Mouse (Mus musculus): ENCODE data around the gene Cdkl5. TPM values are rescaled to one million over a fixed set of nuclear protein-coding genes. Genes with fewer than 3 reads are reported as not detected.

Gene Cdkl5
- 10 to 100 TPM in 1 of 2 experiments, 1 to 10 TPM in 1; 7.5 to 20.3 TPM for total RNA-seq (2021)
- long read RNA-seq, experiment 1: 0 reads
- long read RNA-seq, experiment 2, partial matches to known transcripts: 0 of 2 reads
- long read RNA-seq, experiment 2, other reads (novel, unspliced or antisense): 1 of 2 reads

DNA sequence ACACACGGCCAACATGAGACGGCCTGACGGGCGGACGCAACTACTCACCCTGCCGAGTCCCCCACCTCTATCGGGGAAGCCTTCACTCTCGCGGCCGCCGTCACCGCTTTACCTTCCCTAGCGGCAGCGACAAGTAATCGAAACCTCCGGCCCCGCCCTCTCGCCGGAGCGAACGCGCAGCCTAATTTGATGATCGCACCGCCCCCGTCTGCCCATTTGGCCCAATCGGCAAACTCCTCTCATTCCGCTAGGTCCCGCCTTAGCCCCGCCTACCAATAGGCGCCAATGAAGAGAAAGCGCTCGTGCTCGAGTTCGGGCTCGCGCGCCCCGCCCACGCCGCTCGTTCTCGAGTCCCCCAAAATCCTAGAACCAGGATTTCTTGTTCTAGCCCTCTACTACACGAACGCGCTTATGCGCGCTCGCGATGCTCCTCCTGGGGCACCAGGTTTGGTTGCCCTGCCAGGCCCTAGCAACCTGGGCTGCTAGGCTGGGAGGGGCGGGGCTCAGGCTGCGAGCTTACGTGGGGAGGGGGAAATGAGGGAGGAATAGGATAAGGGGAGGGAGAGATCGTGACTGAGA lies at the start of gene Cdkl5:
Gene Cdkl5 (minus strand): TSS at position 162 of the 579 bp plus-strand sequence.
- peak; percentile 85 to 87 for DNase-seq (ENCODE audit: low spot score in 2 of 2)

DNA sequence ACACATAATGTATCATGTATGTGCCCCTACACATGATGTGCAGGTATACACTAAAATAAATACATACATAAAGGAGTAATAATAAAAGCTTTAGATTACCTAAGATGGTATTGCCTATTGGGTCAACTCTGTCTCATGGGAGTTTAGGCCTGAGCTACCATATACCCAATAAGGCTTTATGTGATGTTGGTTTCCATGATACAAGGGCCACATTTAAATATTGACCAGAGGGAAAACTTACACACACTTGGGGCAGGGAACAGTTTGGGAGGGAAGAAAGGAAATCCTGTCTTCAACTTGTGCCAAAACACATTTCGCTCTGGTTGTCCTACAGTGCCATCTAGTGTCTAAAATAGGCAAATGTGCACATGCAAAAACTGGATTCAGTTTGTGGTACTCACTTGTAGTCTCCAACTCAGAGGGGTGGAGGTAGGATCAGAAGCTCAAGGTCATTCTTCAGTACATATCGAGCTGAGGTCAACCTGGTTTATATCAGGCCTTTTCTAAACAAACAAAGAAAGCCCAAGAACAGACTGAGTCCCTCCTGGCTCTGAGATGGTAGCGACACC lies 38.8 kb upstream of the Cdkl5 start:
- peak; percentile 19 to 21 for DNase-seq (ENCODE audit: low spot score in 2 of 2)

DNA sequence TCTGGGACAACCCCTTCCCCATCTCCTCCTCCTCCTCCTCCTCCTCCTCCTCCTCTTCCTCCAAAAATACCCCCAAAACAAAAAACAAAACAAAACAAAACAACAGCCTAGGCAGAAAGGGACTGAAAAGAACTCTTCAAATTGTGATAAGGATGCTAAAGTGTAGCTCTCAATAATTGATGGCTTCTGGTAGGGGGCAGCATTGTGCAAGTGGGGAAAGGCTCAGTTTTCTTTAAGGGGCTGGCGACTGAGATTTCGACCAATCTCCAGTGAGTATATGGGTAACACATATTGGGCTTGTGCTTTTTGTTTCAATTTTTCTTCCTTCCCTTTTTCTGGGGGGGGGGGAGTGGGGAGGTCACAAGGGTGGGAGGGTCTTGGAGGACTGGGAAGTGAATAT lies 37.9 kb upstream of the Cdkl5 start:
- no peak for DNase-seq (ENCODE audit: low spot score in 2 of 2)

DNA sequence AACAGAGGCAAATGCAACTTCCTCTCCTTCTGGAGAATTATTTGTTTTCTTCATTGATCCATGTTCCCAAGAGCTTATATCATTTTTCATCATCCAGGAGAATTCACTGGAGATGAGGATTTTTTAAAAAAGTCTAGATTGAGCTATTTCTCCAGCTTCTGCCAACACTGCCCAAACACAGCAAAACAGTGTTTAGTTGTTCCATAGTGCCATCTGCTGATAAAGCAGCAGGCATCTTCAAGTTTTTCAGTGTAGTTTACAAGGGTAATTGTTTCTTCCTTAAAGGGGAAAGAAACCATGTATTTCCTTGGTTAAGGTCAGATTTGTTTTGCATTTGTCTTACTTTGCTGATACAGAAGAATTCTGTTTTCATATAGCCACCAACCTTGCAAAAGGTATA lies 35.7 kb upstream of the Cdkl5 start:
- no peak for DNase-seq (ENCODE audit: low spot score in 2 of 2)

DNA sequence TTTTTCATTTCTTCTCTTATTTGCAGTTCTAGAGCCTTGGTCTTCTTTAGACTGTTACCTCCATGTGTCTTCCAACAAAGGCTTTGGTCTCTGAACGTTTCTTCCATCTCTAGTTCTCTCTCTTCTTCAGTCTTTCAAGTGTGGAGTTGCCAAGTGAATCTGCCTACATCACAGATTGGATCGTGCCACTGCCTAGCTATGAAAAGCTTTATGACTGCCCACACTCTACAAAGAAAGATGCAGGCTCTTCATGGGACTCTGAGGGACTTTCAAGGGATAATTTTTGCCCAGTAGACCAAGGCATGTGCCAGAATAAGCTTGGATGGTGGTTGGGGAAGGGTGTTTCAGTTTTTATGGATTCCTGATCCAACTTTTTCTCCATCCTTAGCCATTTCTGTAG lies 30.0 kb upstream of the Cdkl5 start:
- no peak for DNase-seq (ENCODE audit: low spot score in 2 of 2)

DNA sequence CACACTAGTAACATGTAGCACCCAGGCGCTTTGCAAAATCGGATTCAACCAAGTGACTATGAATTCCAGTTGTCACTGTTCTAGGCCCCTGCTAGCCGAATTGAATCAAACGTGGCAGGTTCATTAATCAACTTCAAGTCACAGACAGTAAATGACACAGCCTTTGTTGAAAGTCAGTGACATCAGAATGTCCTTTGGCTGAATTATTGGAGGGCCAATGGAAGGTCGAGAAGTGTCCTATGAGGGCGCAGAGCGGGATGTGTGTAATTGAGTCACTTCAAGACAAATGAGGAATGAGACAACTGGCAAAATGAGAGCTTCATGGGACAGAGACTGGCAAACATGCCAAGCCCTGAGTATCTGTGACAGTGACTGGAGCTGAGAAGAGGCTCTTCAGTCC lies 27.0 kb upstream of the Cdkl5 start:
- no peak for DNase-seq (ENCODE audit: low spot score in 2 of 2)

DNA sequence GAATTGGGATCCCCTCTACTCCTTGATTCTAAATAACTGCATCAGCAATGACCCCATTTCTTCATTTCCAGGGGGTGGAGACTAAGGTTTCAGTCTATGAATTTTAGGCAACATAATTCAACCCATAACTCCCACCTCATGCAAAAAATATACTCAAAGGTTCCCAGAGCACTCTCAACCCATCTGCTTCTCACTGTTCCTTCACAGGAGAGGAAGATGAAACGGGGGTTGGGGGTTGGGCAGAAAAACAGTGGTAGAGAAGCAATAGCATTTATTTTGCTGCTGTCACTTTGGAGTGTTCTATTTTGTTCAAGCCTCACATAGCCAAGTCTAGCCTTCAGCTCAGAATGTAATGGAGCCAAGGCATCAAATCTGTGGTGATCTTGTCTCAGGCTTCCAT lies 23.7 kb upstream of the Cdkl5 start:
- no peak for DNase-seq (ENCODE audit: low spot score in 2 of 2)

DNA sequence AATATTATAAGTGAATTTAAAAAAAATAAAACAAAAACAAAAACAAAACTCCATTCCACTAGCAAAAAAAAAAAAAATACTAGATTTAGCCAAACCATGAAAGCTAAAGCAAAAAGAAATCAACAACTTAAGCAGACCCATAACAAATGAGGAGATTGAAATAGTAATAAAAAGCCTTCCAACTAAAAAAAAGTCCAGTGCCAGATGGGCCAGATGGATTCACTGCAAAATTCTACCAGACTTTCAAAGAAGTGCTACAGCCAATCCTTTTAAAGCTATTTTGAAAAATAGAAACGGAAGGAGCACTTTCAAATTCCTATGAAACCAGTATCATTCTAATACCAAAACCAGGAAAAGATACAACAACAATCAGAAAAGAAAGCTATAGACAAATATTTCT lies 11.8 kb upstream of the Cdkl5 start:
- no peak for DNase-seq (ENCODE audit: low spot score in 2 of 2)

DNA sequence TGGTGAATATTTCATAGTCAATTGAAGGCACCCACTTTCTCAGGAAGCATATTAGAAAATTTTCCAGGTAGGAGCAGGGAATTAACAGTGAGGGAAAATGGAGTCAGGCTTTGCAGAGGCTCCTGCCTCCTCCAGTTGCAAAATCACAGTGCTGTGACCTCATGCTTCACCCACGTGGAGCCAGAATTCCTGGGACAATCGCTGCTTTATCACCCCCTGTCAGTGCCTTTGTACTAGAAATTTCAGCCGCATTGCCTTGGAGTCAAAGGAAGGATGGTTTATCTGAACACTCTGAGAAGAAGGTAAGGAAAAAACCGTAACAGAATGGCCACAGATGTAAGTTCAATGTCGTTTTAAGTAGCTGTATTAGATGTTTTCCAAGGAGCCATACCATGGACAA lies 1.5 kb upstream of the Cdkl5 start:
- peak in 1 of 2 experiments; percentile 10 for DNase-seq (ENCODE audit: low spot score in 2 of 2)

DNA sequence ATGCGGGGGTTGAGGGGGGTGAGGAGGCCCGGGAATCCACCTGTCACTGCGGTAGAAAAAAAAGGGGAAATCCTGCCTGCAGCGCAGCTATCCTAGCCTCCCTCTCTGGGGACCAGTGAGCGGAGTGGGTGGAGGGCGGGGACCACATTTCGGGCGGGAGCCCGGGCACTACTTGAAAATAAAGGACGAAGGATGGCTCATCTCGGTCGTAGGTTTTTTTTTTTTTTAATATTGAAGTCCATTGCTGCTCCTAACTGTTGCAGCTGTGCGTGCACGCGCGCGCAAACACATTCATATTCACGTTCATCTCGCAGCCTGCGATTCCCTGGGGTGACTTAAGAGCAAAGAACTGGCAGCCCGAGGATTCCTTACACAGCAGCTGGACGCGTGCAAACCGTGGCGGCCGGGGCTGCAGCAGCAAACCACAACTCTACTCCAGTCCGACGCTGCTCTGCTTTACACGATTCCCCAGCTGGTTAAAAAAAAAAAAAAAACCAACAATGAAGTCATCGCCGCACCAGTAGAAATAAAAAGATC lies 695 bp upstream of the Cdkl5 start:
- peak in 1 of 2 experiments; percentile 23 for DNase-seq (ENCODE audit: low spot score in 2 of 2)

DNA sequence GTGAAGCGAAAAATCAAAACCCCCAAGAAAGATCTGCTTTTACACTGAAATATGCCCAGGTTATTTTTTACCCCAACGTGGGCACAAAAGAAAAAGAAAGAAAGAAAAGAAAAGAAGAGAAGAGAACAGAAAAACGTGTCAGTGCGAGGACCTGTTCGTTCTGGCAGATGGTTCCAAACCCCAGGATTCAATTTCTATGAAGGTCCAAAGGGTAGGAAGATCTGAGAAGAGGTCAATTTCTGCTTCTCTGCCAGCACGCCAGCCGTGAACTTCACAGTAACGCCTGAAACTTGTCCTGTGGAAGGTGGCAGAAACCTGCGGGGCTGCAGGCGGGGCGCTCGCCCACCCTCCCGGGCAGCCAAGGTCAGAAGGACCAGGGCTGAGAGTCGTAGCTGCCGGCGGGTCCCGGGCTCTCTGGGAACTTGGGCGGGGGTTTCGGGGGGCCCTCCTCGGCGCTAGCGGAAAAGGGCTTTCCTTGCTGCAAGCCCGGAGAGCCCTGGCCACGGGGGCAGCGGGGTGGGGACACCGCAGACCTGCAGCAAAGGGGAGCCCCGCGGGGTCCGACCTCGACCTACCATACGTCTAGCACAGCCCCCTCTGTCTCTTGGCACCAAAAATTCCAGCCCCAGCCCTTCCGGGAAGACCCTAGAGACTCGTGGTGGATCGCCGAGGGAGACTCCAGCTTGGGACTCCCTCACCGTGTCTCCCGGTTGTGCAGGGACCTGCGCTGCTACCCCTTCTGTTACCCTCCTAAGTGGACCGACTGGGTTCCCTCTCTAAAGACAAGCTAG lies 560 bp downstream of the Cdkl5 start:
- DNase-seq (ENCODE audit: low spot score in 2 of 2): peak in 1 of 2 experiments; percentile 26

DNA sequence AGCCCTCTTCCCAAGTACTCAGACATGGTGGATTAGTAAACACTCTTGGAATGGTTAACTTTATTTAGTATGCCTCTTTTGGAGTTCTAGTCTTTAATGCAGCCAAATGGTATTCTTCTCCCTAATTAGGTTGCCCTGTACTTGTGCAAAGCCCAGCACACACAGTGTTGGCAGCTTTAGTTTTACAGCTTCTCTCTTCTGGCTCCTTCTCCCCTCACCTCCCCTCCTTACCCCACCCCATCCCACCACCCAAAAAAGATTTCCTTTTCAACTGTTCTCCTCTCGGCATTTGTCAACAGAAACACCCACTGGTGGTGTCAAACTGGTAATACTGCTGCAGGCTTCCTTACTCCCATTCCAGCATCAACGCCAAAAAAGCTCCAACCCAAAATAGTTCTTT lies 1.8 kb downstream of the Cdkl5 start:
- no peak for DNase-seq (ENCODE audit: low spot score in 2 of 2)

DNA sequence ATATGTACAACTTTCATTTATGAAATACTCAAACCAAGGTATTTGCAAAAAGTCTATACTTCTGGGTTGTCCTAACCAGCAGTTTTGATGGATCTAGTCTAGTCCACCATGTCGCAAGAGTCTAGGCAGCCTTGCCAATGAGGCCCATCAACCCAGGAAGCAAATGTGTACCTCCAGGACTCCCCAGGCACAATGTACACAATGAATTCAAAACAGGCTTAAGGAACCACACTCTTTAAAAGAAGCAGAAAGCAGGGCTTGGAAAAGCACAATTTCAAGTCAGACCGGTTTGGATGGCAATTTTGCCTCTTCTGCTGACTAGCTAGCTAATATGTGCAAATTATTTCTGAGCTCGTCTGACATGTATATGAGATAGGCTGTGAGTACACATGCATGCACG lies 4.2 kb downstream of the Cdkl5 start:
- DNase-seq (ENCODE audit: low spot score in 2 of 2): no peak

DNA sequence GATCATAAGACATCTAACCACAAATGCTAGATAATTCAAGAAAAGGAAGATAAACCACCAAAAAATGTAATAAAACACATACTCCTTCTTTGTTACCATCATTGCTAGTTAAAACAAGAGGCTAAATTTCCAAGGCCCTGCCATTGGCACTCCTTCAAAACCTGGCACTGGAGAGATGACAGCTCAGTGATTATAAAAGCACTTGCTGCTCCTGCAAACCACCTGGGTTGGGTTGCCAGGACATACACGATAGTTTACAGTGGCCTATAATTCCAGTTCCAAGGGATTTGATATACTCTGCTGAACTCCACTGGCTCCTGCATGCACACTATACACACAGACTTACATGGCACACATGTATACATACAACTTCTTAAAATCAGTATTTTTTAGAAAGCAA lies 16.6 kb downstream of the Cdkl5 start:
- DNase-seq (ENCODE audit: low spot score in 2 of 2): no peak

DNA sequence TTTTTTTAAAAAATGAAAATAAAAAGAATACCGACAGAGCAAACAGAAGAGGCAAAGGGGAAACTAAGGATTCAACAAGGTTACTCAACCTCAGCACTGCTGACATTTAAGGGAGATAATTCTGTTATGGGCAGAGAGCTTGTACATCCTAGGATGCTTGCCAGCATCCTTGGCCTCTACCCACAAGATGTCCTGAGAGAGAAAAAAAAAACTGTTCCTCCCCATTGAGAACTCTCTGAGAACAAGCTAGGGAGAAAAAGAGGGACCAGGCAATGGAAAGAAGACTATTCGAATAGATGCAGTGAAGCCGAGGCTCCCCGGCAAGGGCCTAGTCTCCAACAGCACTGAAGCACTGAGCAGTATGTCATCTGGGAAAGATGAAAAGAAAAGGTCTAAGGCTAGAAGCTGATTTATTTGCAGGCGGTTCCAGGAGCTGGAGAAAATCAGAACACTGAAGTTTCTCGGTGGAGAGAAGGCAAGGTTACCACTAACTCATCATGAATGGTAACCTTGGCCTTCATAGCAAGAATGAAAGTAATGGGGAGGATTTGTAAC lies 22.4 kb downstream of the Cdkl5 start:
- peak in 1 of 2 experiments; percentile 18 for DNase-seq (ENCODE audit: low spot score in 2 of 2)

DNA sequence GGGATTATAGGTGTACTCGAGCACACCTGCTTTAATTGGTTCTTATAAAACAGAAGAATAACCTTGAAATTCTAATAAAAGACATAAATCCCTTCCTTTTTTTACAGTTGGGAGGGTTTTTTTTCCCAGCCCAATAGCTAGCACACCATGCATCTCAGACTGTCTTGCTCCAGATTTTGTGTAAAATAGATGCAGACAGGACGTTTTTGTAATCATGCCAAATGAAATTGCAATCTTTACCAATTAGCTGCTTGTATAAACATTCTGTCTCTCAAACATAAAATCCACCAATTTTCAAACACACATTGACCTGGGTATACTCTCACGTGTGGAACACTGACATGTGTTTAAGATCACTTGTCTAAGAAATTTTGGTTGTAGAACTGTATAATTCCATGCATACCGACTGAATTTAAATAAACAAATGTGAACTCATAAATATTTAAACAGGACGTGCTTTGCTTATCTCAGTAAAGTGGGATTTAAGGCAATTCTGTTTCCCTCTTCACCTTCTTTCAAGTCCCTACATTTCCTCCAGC lies 35.8 kb downstream of the Cdkl5 start:
- no peak for DNase-seq (ENCODE audit: low spot score in 2 of 2)

DNA sequence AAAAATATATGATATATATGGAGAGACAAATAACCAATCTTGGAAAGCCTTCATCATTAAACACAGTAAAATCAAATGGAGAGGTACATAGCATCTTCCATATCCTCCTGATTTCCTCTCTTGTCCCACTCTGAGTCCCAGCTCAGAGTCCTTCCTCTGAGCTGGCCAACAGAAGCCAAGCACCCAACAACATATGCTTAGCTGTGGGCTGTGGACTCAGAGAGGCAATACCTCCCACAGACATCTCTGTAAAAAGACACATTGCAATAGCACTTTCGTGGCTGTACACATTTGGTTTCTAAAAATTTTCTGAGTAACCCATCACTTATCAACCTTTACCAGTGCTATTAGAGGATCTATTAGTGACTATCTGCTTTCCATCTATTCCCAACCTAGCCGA lies 44.9 kb downstream of the Cdkl5 start:
- DNase-seq (ENCODE audit: low spot score in 2 of 2): no peak

DNA sequence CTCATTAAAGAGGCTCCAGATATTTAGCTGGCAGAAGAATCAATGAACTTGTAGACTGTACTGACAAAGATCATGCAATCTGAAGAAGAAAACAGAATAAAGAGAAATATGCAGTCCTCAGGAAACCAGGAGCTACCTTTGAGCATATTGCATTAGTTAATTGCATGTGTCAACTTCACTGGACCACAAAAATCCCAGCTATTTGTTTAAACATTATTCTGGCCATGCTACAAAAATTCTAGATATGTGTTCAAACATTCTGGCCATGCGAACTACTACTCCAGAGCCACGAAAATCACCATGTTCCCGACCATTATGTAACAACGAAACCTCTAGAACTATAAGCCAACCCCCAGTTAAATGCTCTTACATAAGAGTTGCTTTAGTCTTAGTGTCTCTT lies 49.8 kb downstream of the Cdkl5 start:
- DNase-seq (ENCODE audit: low spot score in 2 of 2): no peak

DNA sequence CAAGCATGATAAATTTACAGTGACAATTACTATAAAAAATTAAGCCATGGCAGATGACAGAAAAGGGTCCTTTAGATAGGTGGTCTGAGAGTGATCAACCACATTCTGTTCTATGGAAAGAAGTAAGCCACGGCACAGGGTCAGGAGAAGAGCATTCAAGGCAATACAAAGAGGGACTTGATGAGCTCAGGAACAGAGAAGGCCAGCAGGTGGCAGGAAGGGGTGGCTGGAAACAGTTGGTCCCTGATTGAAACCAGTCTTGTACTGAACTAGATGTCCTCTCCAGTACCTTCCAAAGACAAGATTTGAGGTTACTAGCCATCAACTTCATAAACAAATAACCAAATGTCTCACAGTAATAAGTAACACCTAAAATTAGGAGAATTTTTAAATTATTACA lies 59.0 kb downstream of the Cdkl5 start:
- DNase-seq (ENCODE audit: low spot score in 2 of 2): peak in 1 of 2 experiments; percentile 20

DNA sequence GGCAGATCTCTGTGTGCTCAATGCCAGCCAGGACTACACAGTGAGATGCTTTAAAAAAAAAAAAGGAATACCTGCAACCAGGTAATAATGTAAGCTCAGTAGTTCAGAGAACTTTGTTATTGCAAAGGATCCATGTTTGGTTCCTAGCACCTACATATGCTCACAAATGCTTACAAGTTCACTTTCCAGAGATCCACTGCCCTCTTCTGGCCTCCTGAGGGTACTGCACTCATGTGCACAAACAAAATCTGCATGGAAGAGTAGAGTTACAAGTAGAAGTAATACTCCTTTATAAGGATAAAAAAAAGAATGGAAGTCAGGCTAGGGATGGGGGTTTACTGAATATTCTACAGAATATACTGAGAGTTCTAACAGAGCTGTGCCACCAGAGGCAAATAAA lies 63.8 kb downstream of the Cdkl5 start:
- no peak for DNase-seq (ENCODE audit: low spot score in 2 of 2)

DNA sequence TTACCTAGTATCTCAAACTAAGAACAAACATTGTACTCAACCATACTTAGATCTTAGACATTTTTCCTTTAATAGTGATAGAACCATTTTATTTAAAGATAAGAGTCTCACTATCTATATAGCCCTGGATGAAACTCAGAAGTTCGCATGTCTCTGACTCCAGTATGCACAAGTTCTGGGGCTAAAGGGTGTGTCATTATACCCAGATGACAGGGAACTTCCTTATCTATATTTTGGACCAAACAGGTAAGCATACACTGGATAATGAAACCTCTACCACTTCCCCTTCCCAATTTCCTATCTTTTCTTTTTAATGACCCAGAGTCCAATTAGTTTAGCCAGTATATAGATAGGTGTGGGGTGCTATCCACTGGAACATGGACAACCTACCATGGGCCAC lies 65.6 kb downstream of the Cdkl5 start:
- DNase-seq (ENCODE audit: low spot score in 2 of 2): no peak

All from adrenal gland, adult 18-20 months (tissue).